Mouse (Mus musculus) layer of hippocampus, adult 11-12 months (tissue): ENCODE results near the gene Rab5c.

Experiments used
- DNase-seq: peaks from one replicate; pipeline ENCODE4 v3.0.0; 2022; ENCODE audit warnings: low spot score

Gene Rab5c

GRCm38 (mm10) chr11:100738066-100738604 is at the start of gene Rab5c:
Gene Rab5c (minus strand): TSS chr11:100738215.
- DNase-seq, result peak; percentile 99

- no peak for DNase-seq
Observed at GRCm38 (mm10) chr11:100785774-100786173, 47.8 kb upstream of the Rab5c start.

GRCm38 (mm10) chr11:100784286-100784685 is 46.3 kb upstream of the Rab5c start:
- DNase-seq, result no peak

GRCm38 (mm10) chr11:100782568-100782967 is 44.6 kb upstream of the Rab5c start:
- no peak for DNase-seq

GRCm38 (mm10) chr11:100781763-100782475 is 43.9 kb upstream of the Rab5c start:
- DNase-seq, result no peak

- no peak for DNase-seq
Observed at GRCm38 (mm10) chr11:100780247-100780646, 42.2 kb upstream of the Rab5c start.

- no peak for DNase-seq
Observed at GRCm38 (mm10) chr11:100778069-100778468, 40.1 kb upstream of the Rab5c start.

GRCm38 (mm10) chr11:100775921-100776320 is 37.9 kb upstream of the Rab5c start:
- no peak for DNase-seq

GRCm38 (mm10) chr11:100774261-100774660 is 36.2 kb upstream of the Rab5c start:
- no peak for DNase-seq

- DNase-seq, result peak; percentile 77
Observed at GRCm38 (mm10) chr11:100770646-100771408, 32.8 kb upstream of the Rab5c start, which contains the start of gene Ghdc. Gene Ghdc (minus strand): TSS chr11:100770957.

- DNase-seq, result no peak
Observed at GRCm38 (mm10) chr11:100769980-100770379, 32.0 kb upstream of the Rab5c start.

GRCm38 (mm10) chr11:100767871-100768270 is 29.9 kb upstream of the Rab5c start:
- no peak for DNase-seq

- DNase-seq, result no peak
Observed at GRCm38 (mm10) chr11:100766726-100767125, 28.7 kb upstream of the Rab5c start.

- no peak for DNase-seq
Observed at GRCm38 (mm10) chr11:100762831-100763230, 24.8 kb upstream of the Rab5c start, which contains the start of gene Hcrt. Gene Hcrt (minus strand): TSS chr11:100762931.

GRCm38 (mm10) chr11:100761547-100762045 is 23.6 kb upstream of the Rab5c start:
- DNase-seq, result peak; percentile 84

GRCm38 (mm10) chr11:100759611-100760233 is 21.7 kb upstream of the Rab5c start, which contains the start of gene Kcnh4:
Gene Kcnh4 (minus strand): TSS chr11:100759942.
- peak; percentile 86 for DNase-seq

GRCm38 (mm10) chr11:100758707-100759610 is 20.9 kb upstream of the Rab5c start:
- DNase-seq, result no peak

GRCm38 (mm10) chr11:100757566-100757965 is 19.6 kb upstream of the Rab5c start:
- DNase-seq, result no peak

- no peak for DNase-seq
Observed at GRCm38 (mm10) chr11:100756476-100756875, 18.5 kb upstream of the Rab5c start.

- DNase-seq, result no peak
Observed at GRCm38 (mm10) chr11:100754693-100755057, 16.7 kb upstream of the Rab5c start.

GRCm38 (mm10) chr11:100754021-100754692 is 16.1 kb upstream of the Rab5c start:
- no peak for DNase-seq
